Mouse (Mus musculus): ENCODE data around the gene Gm43518. TPM values are rescaled to one million over a fixed set of nuclear protein-coding genes. Genes with fewer than 3 reads are reported as not detected.
A peak's percentile ranks its signal among the peaks of the same experiment; 100 is the strongest.

Gm43518 gene
- total RNA-seq, 1 experiment from 2014 or later: 1.7 TPM

DNA sequence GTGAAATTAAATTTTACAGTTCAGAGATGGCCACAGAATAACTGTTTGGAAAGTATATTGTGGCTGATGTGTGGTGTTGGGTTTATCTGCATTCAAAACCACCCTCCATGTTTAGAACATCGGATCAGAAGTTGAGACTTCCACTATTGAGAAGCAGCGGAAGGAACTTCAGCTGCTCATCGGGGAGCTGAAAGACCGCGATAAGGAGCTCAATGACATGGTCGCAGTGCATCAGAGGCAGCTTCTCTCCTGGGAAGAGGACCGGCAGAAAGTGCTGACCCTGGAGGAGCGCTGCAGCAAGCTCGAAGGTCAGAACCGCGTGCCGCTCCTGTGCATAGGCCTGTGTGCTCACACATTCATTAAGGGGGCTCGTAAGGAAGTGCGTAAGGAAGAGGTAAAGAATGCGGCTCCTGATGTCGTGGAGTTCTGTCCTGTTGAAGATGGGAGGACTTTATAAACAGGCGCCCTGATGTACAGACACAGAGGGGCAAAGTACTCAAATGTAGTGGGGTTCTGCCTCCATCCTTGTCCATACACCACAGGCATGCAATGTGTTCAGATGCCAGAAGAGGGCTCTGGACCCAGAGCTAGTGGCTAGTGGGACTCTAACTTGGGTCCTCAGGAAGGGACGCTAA lies 6.9 kb downstream of the Gm43518 start:
- DNase-seq: peak; percentile 38

DNA sequence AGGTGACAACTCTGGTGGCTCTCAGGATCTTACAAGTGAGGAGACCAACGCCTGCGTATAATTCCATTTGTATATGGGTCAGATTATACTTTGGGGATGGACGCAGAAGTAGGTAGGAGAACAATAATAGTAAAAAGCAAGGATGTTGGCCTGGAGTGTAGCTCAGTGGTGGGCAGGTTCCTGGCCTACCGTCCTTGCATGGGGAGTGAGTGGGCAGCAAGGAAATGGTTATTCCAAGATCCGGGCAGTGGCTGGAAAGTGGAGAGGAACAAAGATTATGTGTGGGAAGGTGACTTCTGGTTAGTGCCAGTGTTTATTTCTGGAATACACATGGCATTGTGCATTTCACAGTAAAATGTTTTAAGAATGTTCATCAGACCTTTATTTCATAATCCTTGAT lies 8.7 kb downstream of the Gm43518 start:
- DNase-seq: no peak

DNA sequence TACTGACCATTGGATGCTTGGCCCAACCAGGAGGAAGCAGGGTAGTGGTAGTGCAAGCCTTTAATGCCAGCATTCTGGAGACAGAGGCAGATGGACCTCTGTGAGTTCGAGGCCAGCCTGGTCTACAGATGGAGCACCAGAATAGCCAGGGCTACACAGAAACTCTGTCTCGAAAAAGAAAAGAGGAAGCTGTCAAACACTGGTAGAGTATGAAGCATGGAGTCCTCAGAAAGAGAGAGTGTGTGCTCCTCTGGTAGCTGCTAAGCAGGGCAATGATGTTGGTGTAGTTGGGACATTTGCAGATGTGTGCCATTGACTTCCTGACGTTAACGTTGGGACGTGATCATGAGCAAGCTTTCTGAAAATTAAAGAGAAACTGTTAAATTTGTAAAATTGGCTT lies 11.3 kb downstream of the Gm43518 start:
- no peak for DNase-seq

DNA sequence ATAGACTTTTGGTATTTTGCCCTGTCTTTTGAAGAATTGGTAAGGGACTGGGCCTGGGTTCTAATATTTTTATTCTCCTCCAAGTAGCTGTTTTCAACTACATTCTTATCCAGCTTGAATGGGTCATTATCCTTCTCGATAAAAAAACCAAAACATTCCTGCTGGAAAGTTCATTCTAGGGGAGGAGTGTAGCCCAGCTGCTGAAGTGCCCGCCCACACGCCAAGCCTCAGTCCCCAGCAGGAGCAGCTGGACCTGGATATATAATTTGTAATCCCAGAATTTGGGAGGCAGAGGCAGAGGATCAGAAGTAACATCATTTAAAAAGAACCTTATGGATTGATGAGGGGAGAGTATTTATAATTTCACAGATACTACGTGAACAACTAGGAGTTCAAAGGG lies 19.3 kb downstream of the Gm43518 start:
- no peak for DNase-seq

DNA sequence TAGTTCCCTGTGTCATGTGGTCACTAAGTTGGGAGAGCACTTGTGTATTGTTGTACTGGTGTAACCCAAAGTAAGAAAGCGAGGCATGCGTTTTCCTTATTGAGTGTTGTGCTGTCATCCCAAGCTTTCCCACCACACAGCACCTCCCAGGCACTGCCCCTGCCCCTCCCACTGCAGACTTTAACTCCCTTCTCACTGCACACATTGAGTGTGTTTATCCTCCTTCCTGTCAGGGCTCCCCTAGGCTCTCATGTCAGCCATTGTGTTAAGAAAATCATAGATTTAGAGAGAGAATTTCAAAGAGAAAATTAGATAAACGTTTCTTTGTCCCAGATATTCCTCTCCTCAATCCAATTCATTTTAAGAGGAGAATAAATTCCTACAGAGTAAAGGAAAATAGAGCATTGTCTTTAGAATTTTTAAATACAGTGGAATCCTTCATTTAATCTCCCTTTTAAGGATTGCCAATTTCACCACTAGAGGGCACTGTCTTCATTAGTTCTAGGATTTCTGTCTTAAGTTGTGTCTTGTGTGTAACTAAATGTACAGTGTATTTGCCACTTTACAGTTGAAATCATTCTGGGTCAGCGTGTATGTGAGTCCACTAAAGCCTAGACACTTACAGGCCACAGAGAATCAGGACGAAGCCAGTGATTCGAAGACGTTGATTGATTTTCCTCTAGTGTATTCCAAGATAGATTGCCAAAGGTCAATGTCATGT lies 20.0 kb downstream of the Gm43518 start:
- peak; percentile 11 for DNase-seq

DNA sequence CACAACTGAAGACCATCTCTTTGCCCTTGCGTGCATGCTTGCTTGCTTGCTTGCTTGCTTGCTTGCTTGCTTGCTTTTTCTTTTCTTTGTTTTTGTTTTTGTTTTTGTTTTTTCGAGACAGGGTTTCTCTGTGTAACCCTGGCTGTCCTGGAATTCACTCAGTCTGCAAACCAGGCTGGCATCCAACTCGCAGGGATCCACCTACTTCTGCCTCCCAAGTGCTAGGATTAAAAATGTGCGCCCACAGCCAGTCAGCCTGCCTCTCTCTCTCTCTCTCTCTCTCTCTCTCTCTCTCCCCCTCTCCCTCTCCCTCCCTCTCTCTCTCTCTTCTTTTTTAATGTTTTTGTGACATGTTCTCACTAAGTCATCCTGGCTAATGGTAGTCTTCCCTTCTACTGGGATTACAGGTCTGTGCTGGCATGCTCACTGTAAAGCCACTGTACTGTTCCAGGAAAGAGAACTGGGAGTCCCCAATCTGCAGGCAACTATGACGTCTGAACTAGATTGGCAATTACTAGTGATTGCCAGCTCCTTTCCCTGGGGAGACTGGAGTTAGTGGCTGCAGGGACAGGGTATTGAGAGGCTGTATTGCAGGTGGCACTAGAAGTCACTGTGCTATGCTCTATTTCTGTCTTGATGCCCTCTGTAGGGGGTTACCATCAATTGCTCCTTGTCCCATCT lies 25.3 kb downstream of the Gm43518 start:
- peak; percentile 50 for DNase-seq

DNA sequence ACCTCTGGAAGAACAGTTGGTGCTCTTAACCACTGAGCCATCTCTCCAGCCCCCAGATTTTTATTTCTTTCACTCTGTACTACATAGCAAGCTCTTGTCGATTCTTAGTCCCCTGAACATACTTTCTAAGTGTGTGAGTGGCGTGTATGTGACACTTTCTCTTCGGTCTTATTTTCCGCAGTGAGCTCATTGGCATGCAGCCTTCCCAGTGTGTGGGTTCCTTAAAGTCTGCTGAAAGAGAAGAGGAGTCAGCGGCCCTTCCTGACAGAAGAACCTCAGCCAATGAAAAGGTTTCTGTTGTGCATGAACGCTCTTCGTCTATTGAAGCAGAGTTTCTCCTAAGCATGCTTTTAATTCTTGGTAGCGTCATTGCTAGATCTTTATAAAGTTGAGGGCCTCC lies 30.0 kb downstream of the Gm43518 start:
- no peak for DNase-seq

DNA sequence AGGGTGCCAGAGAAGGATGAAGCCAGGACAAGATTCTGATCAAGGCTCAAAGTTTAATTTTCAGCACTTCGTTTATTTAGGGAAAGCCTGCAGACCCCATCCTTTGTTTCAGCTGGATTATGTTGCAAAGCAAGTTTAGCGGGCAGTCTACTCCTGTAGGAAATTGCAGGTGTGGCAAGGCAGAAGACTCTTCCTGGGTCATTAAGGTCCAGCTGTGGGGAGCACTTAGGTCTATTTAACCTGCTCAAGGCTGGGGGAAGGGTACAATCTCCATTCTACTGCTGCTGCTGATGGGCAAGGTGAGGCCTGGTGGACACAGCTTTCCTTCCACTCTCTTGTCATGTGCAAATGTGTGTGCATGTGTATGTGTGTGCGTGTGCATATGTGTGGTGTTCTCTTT lies 31.8 kb downstream of the Gm43518 start:
- no peak for DNase-seq

DNA sequence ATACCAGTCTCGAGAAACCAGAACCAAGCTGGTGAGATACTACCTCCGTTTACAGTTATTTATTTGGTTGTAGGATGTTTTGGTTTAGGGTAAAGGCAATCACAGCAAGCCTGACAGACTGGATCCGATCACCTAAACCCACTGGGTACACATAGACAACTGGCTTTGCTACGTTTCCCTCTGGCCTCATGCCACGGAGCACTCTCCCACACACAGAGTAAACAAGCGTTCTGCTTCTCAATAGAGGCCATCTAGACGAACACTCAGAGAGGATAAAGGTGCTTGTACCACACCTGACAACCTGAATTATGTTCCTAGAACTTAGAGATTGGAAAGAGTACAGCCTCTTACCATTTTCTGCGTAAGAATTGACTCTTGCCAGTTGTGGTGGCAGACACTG lies 32.9 kb downstream of the Gm43518 start:
- no peak for DNase-seq

DNA sequence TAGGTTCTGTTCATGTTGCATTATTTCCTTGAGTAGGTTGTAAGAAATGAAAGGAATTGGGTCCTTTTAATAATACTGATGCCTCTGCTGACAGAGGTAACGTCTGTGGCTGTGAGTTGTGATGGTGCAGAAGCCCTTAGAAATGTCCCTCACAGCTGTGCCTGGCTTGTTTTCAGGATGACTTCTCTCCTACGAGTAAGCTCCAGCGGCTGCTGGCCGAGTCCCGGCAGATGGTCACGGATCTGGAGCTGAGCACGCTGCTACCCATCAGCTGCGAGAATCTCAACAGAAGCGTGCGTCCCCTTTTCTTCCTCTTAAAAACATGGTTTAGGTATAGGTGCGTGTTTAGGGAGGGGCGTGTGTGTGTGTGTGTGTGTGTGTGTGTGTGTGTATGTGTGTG lies 33.8 kb downstream of the Gm43518 start:
- no peak for DNase-seq

DNA sequence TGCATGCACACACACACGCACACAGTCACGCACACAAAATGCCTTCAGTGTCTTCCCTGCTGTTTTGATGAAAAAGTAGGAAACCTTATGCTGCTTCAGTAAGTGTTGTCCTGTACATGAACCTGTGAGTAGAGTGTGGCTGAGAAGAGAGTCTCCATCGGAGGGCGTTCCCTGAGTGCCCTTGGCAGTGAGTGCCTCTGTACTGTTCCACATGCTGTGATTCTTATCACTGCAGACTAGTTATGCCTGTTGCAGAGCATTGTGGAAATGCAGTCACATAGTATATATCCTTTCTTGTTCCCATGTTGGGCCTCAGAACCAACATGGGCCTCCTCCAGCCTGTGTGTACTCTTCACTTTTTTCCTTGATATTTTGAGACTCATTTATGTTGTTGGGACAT lies 37.0 kb downstream of the Gm43518 start:
- no peak for DNase-seq

DNA sequence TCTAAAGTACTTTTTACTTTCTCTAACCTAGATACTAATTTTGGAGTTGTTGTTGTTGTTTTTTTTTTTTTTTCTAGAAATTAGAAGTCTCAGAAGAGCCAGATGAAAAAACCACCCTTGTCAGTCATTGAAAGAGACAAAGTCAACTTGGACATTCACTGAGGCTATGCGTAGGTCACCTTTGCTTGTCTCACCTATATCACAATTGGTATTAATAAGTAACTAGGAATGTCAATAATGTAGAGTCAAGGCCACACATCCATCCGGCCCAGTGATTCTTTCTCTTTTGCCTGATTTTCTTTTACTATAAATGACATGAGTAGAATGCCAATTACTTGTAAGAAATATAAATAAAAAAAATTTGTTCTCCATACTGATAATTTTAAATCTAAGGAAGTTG lies 39.5 kb downstream of the Gm43518 start:
- DNase-seq: no peak

DNA sequence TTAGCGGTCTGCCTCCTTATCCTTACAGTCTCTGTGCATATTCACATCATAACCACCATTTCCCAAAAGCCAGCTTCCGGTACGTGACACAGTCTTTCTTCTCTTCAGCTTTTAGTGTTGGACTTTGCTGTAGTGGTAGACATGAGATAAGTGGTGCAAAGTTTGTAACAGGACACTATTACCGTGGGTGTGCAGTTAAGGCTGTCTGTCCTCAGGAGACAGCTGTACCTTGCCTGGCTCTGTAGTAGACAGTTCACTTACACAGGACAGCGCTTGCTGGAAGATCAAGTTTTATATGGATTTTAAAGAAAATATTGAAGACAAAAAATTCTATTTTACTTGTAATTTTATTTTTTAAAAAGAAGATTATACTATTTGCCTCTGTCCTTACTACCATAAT lies 41.2 kb downstream of the Gm43518 start:
- no peak for DNase-seq

DNA sequence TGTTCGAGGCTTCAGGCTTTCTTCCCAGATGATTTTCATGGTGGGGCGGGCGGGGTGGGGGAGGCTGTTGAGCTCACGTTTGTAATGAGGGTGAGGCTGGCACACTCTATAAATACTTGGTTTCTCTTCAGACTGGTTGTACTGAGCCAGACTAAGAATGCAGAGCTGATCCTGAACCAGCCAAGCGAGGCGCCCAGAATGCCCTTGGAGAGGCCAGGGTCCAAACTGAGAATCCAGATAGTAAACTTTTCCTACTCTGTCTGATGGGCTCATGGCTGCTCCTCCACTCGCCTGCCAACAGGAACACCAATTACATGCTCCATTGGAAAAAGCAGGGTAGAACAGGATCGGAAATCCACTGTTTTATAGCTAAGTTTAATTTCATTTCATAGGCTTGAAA lies 42.0 kb downstream of the Gm43518 start:
- no peak for DNase-seq

DNA sequence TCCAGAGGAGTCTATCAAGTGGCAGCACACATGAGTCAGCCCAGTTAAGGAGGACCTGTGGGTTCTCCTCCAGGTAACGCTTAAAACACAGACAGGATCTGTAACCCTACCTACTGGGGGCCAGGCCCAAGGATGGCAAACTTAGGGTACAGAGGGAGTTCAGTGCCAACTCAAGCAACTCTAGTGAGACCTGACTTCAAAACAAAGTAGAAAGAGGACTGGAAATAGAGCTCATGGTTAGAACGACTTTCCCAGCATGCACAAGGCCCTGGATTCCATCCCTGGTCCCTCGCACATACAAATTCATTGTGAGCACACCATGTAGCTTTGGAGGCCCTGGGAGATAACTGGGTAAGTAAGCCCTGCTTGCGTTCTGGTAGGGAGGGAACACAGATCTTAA lies 43.4 kb downstream of the Gm43518 start:
- DNase-seq: no peak

DNA sequence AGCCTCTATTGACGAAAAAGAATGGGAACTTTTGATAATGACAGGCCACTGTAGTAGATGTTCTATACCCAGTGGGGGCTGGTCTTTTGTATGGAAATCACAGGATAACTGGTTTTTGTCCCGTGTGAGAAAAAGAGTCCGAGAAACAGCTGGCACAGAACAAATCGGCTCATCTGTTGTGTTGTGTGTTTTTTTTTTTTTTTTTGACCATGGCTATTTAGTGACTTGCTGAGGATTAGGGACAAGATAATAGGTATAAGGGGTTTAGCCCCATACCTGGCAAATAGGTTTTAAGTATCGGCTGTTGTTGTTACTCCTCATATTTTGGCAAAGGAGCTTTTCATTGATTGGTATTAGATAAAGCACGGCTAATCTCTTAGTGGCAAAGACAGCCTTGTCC lies 45.2 kb downstream of the Gm43518 start:
- DNase-seq: no peak

DNA sequence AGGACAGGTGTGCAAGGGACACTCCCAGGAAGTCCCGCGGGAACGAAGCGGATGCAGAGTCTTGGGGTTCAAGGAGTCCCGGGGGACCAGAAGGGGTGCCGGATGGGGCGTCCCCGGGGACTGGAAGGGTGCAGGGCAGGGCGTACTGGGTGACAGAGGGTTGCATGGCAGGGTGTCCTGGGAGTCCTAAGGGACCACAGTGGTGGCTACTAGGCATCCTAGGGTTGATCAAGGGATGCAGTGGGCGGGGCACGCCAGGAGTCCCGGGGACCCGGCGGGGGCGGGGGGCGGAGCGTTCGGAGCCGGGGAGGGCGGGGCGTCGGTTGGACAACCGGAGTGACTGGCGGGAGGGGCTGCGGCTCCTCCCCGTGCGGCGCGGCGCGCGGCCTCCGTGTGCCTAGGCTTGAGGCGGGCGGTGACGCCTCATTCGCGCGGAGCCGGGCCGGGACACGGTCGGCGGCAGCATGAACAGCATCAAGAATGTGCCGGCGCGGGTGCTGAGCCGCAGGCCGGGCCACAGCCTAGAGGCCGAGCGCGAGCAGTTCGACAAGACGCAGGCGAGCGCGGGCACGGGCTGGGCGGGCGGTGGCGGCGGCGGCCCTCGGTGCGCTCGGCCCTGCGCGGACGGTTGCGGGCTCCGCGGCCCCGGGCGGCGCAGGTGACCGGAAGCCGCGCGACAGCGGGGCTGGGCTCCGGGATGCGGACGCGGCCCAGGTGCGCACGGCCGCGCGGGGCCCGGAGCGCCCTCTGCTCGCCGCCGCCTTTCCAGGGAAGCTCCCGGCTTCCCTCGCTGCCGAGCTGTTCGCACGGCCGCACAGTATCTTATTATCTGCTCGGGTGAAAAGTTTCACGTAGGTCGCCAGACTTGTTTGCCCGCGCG lies 46.3 kb downstream of the Gm43518 start, which contains the start of gene Hip1r:
TSS of gene Hip1r (plus strand) at position 330 of the 880 bp plus-strand sequence.
- peak; percentile 89 for DNase-seq

DNA sequence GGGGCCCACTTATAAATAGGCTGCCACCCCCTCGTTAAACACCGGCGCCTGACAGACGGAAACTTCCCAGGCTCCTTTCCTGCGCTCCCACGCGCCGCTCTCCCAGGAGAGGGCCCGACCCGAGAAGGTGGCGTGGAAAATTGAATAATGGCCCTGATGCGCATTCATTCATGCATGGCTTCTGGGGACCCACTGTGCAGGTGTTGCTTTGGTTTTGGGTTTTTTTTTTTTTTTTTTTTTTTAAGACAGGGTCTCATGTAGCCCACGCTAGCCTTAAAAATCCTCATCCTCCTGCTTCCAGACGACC lies 46.9 kb downstream of the Gm43518 start:
- peak; percentile 34 for DNase-seq

DNA sequence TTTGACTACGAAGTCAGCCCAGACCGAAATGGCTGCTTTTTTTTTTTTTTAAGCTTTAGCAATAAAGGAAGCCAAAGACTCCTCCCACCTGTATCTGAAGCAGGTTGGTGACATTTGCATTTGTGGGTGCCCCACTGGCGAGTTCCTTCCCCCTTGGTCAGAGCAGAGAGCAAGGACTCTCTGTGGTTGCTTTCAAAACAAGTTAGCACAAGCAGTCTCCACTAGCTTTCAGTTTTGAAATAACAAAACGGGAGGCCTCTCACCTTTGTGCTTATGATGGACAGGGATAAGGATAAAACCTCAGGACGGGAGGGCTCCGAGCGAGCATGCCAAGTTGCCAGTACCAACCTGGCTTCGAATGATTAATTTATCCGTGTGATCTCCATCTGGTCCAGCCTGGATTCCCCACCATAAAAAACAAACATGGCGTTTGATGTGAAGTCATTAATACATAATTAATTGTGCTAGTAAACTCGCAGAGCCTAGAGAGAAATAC lies 47.4 kb downstream of the Gm43518 start:
- DNase-seq: no peak

DNA sequence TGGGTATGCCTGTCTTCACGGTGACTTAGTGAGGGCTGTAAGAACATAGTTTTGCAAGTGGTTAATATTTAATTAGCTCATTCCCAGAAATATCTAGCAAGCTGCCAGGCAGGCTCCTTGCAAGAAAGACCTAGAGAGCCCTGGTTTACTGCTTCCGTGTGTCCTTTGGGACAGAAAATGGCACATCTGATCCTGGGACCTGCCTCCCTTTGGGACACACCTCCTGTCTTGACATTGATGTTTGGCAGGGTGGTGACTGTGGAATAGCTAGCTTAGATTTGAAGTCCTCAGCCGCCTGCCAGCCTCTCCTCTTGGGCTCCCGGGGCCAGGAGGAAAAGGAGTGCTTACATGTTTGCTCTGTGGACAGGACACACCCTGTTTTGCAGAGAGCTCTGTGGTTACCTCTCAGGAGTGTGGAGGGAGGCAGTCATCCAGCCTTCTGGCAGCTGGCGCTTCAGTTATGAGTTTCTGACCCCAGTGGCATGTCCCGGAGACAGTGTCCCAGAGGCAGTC lies 48.5 kb downstream of the Gm43518 start:
- no peak for DNase-seq

DNA sequence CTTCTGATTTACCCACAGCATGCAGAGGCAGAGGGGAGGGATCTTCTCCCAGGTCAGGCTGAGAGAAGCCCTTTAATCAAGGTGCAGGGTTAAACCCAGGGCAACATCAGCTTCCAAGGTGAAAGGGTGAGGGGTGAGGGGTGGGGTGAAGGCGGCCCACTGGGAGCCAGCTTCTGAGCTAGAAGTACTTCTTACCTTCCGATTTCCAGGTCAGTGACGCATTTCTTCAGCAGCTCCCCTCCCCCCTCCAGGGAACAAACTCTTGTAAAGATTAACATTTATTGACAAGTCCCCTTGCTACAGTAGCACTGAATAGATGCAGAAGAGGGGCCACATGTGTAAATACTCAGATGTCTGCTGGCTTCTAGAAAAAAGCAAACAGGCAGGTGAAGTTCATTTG lies 50.0 kb downstream of the Gm43518 start:
- no peak for DNase-seq

DNA sequence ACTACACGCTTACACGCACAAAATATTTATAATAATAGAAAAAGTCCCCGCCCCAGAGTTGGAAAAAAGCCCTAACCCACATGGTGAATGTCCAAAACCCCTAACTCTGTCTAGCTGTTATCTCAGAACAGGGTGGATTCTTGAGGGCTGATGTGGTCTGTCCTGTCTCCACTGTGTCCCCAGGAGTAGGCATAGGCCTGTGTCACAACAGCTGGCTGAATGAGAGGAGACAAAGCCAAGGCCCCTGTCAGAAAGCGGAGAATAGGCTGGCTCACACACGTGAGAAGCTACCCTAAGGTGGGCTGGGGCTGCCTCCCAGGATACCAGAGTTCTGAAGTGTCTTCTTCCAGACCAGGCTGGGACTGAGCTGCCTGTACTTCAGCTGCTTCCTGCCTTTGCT lies 50.9 kb downstream of the Gm43518 start:
- no peak for DNase-seq

All from adrenal gland, postnatal 14 days (tissue).